Mouse (Mus musculus) frontal cortex, adult 2 months (tissue): ENCODE measurements around the gene Smarcd1. TPM values are rescaled to one million over a fixed set of nuclear protein-coding genes. Genes with fewer than 3 reads are reported as not detected.
"Not testable (repeated sequence)": the region's sequence is repeated elsewhere in the genome, so short reads cannot be mapped to it uniquely, and the experiment has no call there.

Source experiments
- DNase-seq, 2 experiments: peaks; one replicate each; pipeline ENCODE4 v3.0.0; 2022; ENCODE audit warnings: low spot score in 1 of 2; ENCODE audit errors: extremely low spot score in 1 of 2
- polyA plus RNA-seq: library from polyadenylated mRNA; depleted of rRNA; stranded (reverse); fragments of >200 nt; gene quantifications from 2 replicates; pipeline ENCODE4 v1.2.3, GENCODE M21; 2012

Gene Smarcd1
- polyA plus RNA-seq, 1 experiment = 189 TPM

- no peak for DNase-seq
Measured at GRCm38 (mm10) chr15:99679008-99679407, 22.9 kb upstream of the Smarcd1 start.

GRCm38 (mm10) chr15:99682880-99683279, 19.0 kb upstream of the Smarcd1 start:
- no peak for DNase-seq

GRCm38 (mm10) chr15:99684156-99684555, 17.8 kb upstream of the Smarcd1 start:
- DNase-seq = no peak

GRCm38 (mm10) chr15:99688712-99689111, 13.2 kb upstream of the Smarcd1 start:
- DNase-seq = peak in 1 of 2 experiments; percentile 79

DNA sequence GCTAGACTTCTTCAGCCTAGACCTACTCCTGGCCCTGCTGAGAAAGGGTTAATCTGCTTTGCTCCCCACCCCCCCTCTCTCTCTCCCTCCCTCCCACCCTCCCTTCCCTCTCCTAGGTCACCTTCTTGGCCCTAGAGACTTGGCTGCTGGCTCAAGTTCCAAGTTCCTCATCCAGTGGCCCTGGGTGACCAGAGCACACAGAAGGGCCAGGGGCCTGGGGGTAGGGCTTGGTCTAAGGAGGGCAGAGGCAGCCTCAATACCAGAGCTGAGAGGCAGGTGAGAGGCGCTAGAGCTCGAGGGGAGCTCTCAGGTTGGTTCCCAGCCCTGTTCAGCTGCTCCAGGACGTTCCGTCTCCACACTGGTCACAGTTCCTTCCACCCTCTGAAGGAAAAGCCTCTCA, 11.0 kb upstream of the Smarcd1 start:
- DNase-seq = no peak

- no peak for DNase-seq
Measured at GRCm38 (mm10) chr15:99691976-99692375, 10.0 kb upstream of the Smarcd1 start.

DNA sequence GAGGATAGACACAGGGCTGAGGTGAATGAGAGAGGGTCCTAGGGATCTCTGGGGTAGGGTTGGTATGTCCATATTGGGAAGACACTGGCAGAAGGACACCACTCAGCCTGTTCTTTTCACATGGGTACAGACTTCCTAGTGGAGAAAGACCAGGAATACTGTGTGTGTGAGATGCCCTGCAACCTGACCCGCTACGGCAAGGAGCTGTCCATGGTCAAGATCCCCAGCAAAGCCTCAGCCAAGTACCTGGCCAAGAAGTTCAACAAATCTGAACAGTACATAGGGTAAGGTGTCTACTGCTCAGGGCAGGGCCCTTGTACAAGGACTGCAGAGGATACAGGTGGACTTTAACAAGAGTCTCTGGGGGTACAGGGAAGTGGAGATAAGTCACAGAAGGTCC, 4.6 kb upstream of the Smarcd1 start:
- DNase-seq = no peak

GRCm38 (mm10) chr15:99698533-99699085, 3.3 kb upstream of the Smarcd1 start:
- peak in 1 of 2 experiments; percentile 61 for DNase-seq

- DNase-seq = no peak
Measured at GRCm38 (mm10) chr15:99699715-99700114, 2.2 kb upstream of the Smarcd1 start.

DNA sequence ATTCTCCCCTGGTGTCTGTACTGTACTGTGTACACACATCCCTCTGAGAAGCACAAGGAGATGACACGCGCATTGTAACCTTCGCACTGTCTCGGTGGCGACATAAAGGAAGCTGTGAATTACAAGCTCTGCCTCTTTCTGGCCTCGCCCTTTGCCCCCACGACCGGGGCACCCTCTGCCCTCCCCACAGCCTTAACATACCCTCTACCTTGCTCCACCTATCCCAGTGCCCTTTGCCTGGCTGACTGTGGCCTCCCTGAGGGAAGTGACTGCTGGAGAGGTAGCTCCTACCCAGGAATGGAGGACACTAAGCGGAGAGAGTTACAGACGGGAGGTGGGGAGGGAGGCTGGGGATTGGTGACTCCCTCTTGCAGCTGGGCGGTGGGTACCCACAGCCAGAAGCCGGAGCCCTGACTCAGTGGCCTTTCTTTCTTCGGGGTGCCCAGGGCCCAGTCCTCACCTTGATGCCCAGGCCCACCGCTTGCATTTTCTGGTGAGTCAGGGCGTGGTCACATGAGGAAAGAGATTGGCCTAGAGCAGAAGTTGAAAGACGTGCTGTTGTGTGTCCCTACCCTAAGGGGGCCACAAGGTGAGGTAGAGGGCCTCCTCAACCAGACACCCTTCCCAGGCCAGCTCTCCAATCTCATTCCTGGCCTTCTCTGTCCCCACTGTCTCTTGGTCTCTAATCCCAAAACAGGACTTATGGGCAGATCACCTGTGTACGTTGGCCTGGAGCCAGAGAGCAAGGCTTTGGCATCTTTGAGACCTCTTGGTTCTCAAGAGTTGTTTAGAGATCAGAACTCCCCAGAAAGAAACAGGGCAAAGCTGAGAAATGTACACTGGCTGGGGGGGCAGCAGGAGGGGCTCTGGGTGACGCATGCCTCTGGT, 1.5 kb upstream of the Smarcd1 start:
- no peak for DNase-seq

- DNase-seq = not testable (repeated sequence)
Measured at GRCm38 (mm10) chr15:99701640-99701998, 310 bp upstream of the Smarcd1 start.

GRCm38 (mm10) chr15:99703104-99703503, 1.2 kb downstream of the Smarcd1 start:
- DNase-seq = no peak

GRCm38 (mm10) chr15:99703676-99704040, 1.7 kb downstream of the Smarcd1 start:
- no peak for DNase-seq

DNA sequence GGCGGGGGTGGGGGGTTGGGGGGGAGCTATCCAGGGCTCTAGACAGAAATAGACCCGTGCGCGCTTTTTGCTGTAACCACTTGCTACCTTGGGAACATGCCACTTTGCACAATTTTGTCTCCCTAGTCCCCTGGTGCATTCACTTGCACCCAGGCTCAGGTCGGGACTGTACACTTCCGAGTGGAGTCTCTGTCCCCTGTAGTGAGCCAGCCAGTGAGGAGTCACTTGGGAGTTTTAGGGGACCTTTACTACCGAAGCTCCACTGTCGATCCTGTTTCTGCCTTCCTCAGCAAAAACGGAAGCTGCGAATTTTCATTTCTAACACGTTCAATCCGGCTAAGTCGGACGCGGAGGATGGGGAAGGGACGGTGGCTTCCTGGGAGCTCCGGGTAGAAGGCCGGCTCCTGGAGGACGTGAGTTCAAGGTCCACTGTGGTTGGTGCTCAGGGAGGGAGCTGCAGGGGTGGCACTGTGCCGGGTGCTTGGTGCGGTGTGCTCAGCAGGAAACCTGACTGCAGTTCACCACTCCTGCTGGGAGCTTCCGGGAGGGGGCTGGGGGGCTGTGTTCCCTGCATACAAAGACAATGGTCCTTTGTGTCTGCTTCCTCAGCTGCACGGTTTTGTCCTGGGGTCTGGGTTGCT, 2.2 kb downstream of the Smarcd1 start:
- peak in 1 of 2 experiments; percentile 72 for DNase-seq

DNA sequence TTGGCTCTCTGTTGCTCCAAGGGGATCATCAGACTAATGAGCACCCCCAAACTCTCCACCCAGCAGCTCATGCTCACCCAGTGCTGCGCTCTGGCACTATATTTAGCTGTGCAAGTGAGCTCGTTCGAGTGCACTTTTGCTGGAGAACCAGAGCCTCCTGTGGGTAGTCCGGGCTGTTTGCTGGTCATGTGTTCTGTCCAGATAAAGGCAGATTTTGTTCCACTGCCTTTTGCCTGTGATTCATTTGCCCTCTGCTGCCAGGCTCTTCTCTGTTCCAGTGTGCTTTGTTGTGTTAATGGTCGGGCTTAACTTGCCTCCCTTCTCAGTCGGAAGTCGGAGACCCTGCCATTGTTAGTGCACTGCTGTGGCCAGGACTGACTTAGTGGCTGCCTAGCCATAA, 3.0 kb downstream of the Smarcd1 start:
- DNase-seq = peak in 1 of 2 experiments; percentile 56

DNA sequence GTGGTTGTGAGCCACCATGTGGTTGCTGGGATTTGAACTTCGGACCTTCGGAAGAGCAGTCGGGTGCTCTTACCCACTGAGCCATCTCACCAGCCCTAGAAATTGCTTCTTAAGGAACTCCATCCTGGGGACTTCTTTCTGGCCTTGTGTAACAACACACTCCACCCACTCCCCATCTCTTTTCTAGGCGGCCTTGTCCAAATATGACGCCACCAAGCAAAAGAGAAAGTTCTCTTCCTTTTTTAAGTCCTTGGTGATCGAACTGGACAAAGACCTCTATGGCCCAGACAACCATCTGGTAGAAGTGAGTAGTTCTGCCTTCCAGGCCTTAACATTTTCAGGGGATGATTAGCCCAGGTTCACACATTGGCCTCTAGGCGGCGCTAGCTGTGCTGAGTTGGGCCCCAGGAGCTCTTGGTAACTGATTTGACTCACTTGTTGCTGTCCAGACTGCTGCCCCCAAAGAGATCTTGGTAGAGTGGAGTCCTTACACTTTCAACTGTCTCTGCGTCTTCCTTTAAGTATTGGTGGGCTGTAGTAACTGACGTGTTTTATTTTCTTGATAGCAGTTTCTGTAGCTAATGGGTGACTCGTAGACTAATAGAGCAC, 3.6 kb downstream of the Smarcd1 start, which contains the start of gene Gm17349:
Gene Gm17349 (minus strand): TSS at position 51 of the 609 bp plus-strand sequence.
- peak in 1 of 2 experiments; percentile 69 for DNase-seq

GRCm38 (mm10) chr15:99708176-99708575, 6.2 kb downstream of the Smarcd1 start:
- DNase-seq = no peak

- DNase-seq = no peak
Measured at GRCm38 (mm10) chr15:99710221-99711190, 8.6 kb downstream of the Smarcd1 start.

GRCm38 (mm10) chr15:99711491-99711890, 9.6 kb downstream of the Smarcd1 start:
- no peak for DNase-seq
